Mouse (Mus musculus) intestine, postnatal 0 days (tissue): Measurements from ENCODE around the gene Dhrs9. TPM values are rescaled to one million over a fixed set of nuclear protein-coding genes. Genes with fewer than 3 reads are reported as not detected.

Source experiments
- ATAC-seq: fragments of 200-750 bp; cut with Nextera tagmentation; 2 replicates; pipeline ENCODE4 v1.8.0; 2017; ENCODE audit warnings: mild to moderate bottlenecking, moderate TSS enrichment, moderate library complexity
- H3K27ac ChIP-seq: fragments of 300-500 bp; sonication (generic); 2 replicates; pipeline ENCODE4 v1.5.1; 2014; ENCODE audit warnings: mild to moderate bottlenecking, low read depth, low read length, moderate library complexity
- H3K27me3 ChIP-seq: fragments of 300-500 bp; sonication (generic); replicated peaks from 2 replicates; pipeline ENCODE4 v1.6.1; 2014; ENCODE audit warnings: low read length, mixed read lengths; ENCODE audit not compliant: control insufficient read depth, insufficient read depth
- H3K36me3 ChIP-seq: fragments of 300-500 bp; sonication (generic); 2 replicates; pipeline ENCODE4 v1.6.1; 2014; ENCODE audit warnings: mild to moderate bottlenecking, moderate library complexity; ENCODE audit not compliant: control insufficient read depth, insufficient read depth
- H3K4me1 ChIP-seq: fragments of 300-500 bp; sonication (generic); replicated peaks from 2 replicates; pipeline ENCODE4 v1.6.1; 2014; ENCODE audit warnings: antibody characterized with exemption, low read length, mixed read lengths; ENCODE audit not compliant: control insufficient read depth, insufficient read depth
- H3K4me2 ChIP-seq: fragments of 300-500 bp; sonication (generic); replicated peaks from 2 replicates; pipeline ENCODE4 v1.6.1; 2014; ENCODE audit warnings: low read depth, mild to moderate bottlenecking, moderate library complexity
- H3K4me3 ChIP-seq: fragments of 300-500 bp; sonication (generic); 2 replicates; pipeline ENCODE4 v1.5.1; 2014; ENCODE audit warnings: low read depth, low read length
- H3K9ac ChIP-seq: fragments of 300-500 bp; sonication (generic); 2 replicates; pipeline ENCODE4 v1.6.1; 2014; ENCODE audit warnings: mild to moderate bottlenecking, low read depth, low read length
- H3K9me3 ChIP-seq: fragments of 300-500 bp; sonication (generic); 2 replicates; pipeline ENCODE4 v1.6.1; 2016; ENCODE audit warnings: mixed run types; ENCODE audit not compliant: control insufficient read depth
- CTCF ChIP-seq: sonication (generic); IDR thresholded peaks from 2 replicates; pipeline ENCODE4 v1.5.1; 2016; ENCODE audit warnings: low read depth, mild to moderate bottlenecking, control low read depth, antibody characterized with exemption, moderate library complexity
- WGBS: fragments of 180-500 bp; shearing (Covaris S2); extraction: QIAGEN DNeasy Blood & Tissue Kit; methylation state at CpG from one replicate; pipeline ENCODE4 v1.1.7; 2014; 5-methylcytosine and 5-hydroxymethylcytosine counted together
- polyA plus RNA-seq: library from polyadenylated mRNA; unstranded; fragments of >200 nt; fragmentation: Nextera tagmentation; extraction: Ambion mirVana; gene quantifications from 2 replicates; pipeline ENCODE4 v1.2.1, GENCODE M21; 2015

Gene Dhrs9
- polyA plus RNA-seq, 1 experiment from 2014 or later: 2.2 TPM

DNA sequence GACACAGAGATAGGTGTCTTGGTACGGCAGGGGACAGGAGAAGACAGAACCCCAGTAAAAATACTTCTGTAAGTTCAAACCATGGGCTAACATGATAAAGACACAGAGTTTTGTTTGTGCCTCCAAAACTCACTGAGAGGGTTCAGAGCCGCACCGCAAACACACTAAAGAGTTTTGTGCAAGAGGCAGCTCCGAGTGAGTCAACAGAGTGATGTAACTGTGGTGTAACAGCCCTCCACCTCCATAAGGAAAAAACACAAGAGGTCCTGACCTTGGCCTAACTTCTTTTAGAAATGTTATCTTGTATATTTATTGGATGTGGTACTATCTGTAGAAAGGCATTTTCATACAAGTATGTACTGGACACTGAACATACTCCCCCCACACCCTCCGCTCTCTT is 25.4 kb downstream of the Dhrs9 start:
- no peaks in the 10 kb centered on the region for H3K4me1 ChIP-seq
- H3K4me2 ChIP-seq: no peak overlapping the region
- no peak overlapping the region for H3K27ac ChIP-seq
- TF ChIP-seq CTCF: no peak
- WGBS: 86% methylated on average over 5 of the region's 5 CpGs
- H3K27me3 ChIP-seq: no peaks in the 10 kb centered on the region
- no peaks in the 10 kb centered on the region for H3K9me3 ChIP-seq
- H3K9ac ChIP-seq: no peak overlapping the region
- H3K36me3 ChIP-seq: no peaks in the 10 kb centered on the region
- ATAC-seq: no peak
- no peak overlapping the region for H3K4me3 ChIP-seq

DNA sequence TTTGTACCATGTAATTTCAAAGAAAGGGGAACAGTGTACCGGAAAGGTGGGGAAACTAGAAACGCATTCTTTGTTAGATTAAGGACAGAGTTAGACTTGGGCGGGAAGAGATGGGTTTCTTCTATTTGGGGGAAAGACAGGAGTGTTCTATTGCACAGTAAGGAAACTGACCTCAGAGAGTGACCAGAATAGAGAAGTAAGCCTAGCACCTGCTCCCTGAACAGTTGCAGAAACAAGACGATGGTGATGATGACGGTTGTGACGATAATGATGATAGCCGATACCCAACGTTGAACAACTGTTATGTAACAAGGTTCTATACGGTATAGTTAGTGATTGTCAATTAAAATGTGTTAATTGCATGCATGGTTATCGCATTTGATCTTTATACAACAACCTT is 34.3 kb downstream of the Dhrs9 start:
- no peak overlapping the region for H3K27ac ChIP-seq
- H3K9ac ChIP-seq: no peak overlapping the region
- H3K4me1 ChIP-seq: no peaks in the 10 kb centered on the region
- ATAC-seq: no peak
- WGBS: 94% methylated on average over 10 of the region's 10 CpGs
- no peaks in the 10 kb centered on the region for H3K27me3 ChIP-seq
- no peak overlapping the region for H3K4me3 ChIP-seq
- no peaks in the 10 kb centered on the region for H3K36me3 ChIP-seq
- no peaks in the 10 kb centered on the region for H3K9me3 ChIP-seq
- no peak overlapping the region for H3K4me2 ChIP-seq
- TF ChIP-seq CTCF: no peak

DNA sequence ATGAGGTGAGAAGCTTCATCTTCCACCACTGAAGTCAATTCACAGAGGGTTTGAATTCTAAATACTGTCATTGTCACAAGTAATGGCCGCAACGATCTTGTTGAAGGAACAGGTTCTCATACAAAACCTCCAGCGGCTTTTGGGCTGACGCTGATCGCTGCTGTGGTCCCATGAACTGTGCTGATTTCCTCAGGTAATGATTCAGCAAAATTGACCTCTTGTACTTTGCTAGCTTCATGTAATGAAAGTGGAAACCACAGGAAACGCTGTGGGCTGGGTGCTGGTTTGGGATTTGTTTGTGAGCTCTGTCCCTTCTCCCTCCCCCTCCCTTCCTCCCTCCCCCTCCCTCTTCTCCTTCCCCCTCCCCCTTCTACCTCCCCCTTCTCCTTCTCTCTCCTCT is 34.8 kb downstream of the Dhrs9 start:
- WGBS: 82% methylated on average over 6 of the region's 6 CpGs

GRCm38 (mm10) chr2:69418294-69418881 is 38.1 kb downstream of the Dhrs9 start:
- Histone ChIP-seq H3K27ac (no peak overlapping the region), H3K4me1 (no peaks in the 10 kb centered on the region), H3K4me3 (no peak overlapping the region), H3K27me3 (no peaks in the 10 kb centered on the region), H3K9me3 (no peaks in the 10 kb centered on the region), H3K36me3 (no peaks in the 10 kb centered on the region), H3K9ac (no peak overlapping the region), H3K4me2 (no peak overlapping the region)
- WGBS: 40% methylated on average over 11 of the region's 11 CpGs
- no peak for TF ChIP-seq CTCF
- ATAC-seq: no peak

More for the DNA sequence above, 34.8 kb downstream of the Dhrs9 start:
- no peak for ATAC-seq
- H3K4me3 ChIP-seq: no peak overlapping the region
- TF ChIP-seq CTCF: no peak
- H3K27me3 ChIP-seq: no peaks in the 10 kb centered on the region
- H3K9ac ChIP-seq: no peak overlapping the region
- no peaks in the 10 kb centered on the region for H3K36me3 ChIP-seq
- no peak overlapping the region for H3K4me2 ChIP-seq
- H3K4me1 ChIP-seq: no peaks in the 10 kb centered on the region
- H3K27ac ChIP-seq: no peak overlapping the region
- H3K9me3 ChIP-seq: no peaks in the 10 kb centered on the region

- 56% methylated on average over 5 of the region's 5 CpGs for WGBS
- ATAC-seq: no peak
These were observed 44.6 kb downstream of the Dhrs9 start for GRCm38 (mm10) chr2:69424829-69425228.

GRCm38 (mm10) chr2:69426081-69426480 is 45.8 kb downstream of the Dhrs9 start:
- no peak for TF ChIP-seq CTCF
- Histone ChIP-seq H3K36me3 (no peaks in the 10 kb centered on the region), H3K4me3 (no peak overlapping the region), H3K4me2 (no peak overlapping the region), H3K9ac (no peak overlapping the region), H3K4me1 (no peaks in the 10 kb centered on the region), H3K9me3 (no peaks in the 10 kb centered on the region), H3K27ac (no peak overlapping the region), H3K27me3 (no peaks in the 10 kb centered on the region)
- 96% methylated on average over 1 of the region's 1 CpGs for WGBS
- ATAC-seq: no peak

More at GRCm38 (mm10) chr2:69424829-69425228, 44.6 kb downstream of the Dhrs9 start:
- TF ChIP-seq CTCF: no peak
- Histone ChIP-seq H3K36me3 (no peaks in the 10 kb centered on the region), H3K27me3 (no peaks in the 10 kb centered on the region), H3K9ac (no peak overlapping the region), H3K4me1 (no peaks in the 10 kb centered on the region), H3K27ac (no peak overlapping the region), H3K4me3 (no peak overlapping the region), H3K4me2 (no peak overlapping the region), H3K9me3 (no peaks in the 10 kb centered on the region)

DNA sequence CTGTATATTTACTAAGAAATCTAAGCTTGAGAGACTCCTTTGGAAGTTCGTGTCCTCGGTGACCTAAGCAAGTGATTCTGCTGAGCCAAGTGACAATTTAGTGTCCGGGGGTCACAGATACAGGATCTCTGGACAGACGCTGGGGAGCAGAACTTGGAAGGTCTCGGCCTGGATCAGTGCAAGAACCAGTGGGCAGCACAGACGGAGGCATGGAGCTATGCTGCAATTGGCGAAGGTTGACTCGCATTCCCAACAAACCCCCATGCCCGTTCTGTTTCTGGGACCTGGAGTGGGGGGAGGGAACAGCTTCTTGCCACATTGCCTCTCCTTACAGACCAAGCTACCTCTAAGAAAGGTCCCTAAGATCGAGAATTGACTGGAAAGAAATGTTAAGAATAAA is 46.9 kb downstream of the Dhrs9 start:
- H3K9me3 ChIP-seq: no peaks in the 10 kb centered on the region
- no peaks in the 10 kb centered on the region for H3K27me3 ChIP-seq
- TF ChIP-seq CTCF: no peak
- no peak for ATAC-seq
- H3K4me1 ChIP-seq: no peaks in the 10 kb centered on the region
- H3K9ac ChIP-seq: no peak overlapping the region
- 88% methylated on average over 10 of the region's 10 CpGs for WGBS
- no peak overlapping the region for H3K4me3 ChIP-seq
- H3K27ac ChIP-seq: no peak overlapping the region
- H3K36me3 ChIP-seq: no peaks in the 10 kb centered on the region
- no peak overlapping the region for H3K4me2 ChIP-seq
